Mouse (Mus musculus) liver, postnatal 0 days (tissue): Measurements from ENCODE around the gene Wsb1.

Experiments
- CTCF ChIP-seq: sonication (generic); IDR thresholded peaks from 2 replicates; pipeline ENCODE4 v1.5.1; 2016; ENCODE audit warnings: antibody characterized with exemption, low read depth
- EP300 ChIP-seq: IDR thresholded peaks from 2 replicates; pipeline ENCODE4 v1.6.1; 2016; ENCODE audit warnings: antibody characterized with exemption, low read depth, mild to moderate bottlenecking

DNA sequence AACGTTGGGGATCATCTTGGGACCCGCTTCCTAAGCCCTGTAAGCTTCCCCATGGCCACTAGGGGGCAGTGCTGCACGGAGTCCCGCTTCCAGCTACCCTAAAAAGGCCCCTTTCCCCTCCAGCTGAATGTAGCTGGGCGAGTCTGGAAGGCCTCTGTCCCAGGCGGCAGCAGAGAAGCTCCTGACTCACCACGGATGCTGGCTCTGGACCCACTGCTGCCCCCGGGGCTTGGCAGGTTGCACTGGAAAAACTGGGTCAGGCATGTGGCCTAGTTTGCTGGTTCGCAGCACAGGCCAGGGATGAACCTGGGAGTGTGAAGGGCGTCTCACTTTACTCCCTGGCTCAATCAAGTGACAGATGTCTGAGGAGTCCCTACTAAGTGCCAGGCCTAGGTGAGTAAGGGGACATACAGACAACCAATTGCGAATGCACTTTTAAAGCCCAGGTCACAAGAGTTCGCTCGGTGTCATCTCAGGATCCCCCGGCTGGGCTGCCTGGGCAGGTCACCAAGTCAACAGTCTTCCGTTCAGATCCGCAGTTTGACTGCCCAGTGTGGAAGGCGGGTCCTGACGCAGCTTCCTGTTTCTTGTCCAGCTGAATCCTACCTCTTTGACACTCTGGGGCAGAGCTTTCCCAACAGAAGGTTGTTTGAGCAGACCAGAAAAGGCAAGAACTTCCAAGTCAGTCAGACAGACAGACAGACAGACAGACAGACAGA lies 29.8 kb downstream of the Wsb1 start:
- TF ChIP-seq CTCF, result peak; percentile 97
- no peak for TF ChIP-seq EP300
